Mouse (Mus musculus): ENCODE measurements around the gene Bcl11a.

Bcl11a gene

GRCm38 (mm10) chr11:24199560-24199959 lies 121.7 kb downstream of the Bcl11a start:
- in situ Hi-C loops (cut with MboI), result no loop called here

GRCm38 (mm10) chr11:24200310-24200709 lies 122.5 kb downstream of the Bcl11a start:
- in situ Hi-C loops (cut with MboI), result no loop called here

GRCm38 (mm10) chr11:24201223-24201622 lies 123.4 kb downstream of the Bcl11a start:
- in situ Hi-C loops (cut with MboI), result no loop called here

DNA sequence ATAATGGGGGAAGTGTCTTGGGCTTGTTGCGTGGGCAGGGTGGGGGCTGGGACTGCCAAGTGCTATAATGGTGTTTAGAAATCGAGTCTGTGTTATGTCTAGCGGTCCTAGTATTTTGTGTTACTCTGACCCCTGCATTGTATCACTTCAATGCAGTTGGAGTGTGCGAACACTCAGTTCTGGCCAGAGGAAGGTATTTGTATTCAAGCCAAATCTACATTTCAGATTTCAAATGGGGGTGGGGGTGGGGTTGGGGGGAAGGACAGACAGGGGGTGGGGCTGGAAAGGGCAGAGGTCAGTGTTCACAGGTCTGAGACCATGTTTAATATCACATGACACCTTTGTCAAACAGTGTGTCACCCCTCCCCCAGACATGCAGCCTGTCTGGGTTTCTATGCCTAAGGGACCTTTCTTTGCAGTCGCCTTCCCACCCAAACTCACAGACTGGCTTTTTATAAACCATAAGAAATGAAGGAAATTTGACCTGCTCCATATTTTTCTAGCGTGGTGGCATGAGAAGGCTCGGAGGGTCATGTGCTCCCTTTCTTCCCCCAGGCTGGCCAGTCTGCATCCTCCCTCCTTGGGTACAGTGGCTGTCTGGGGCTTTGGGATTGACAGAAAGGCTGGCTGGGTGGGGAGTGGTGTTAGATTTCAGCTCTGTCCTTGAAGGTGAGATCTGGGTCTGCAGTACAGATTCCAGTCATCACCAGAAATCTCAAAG lies 124.9 kb downstream of the Bcl11a start:
- in situ Hi-C loops (cut with MboI), result no loop called here

- in situ Hi-C loops (cut with MboI), result no loop called here
Measured at GRCm38 (mm10) chr11:24203489-24203888, 125.6 kb downstream of the Bcl11a start.

DNA sequence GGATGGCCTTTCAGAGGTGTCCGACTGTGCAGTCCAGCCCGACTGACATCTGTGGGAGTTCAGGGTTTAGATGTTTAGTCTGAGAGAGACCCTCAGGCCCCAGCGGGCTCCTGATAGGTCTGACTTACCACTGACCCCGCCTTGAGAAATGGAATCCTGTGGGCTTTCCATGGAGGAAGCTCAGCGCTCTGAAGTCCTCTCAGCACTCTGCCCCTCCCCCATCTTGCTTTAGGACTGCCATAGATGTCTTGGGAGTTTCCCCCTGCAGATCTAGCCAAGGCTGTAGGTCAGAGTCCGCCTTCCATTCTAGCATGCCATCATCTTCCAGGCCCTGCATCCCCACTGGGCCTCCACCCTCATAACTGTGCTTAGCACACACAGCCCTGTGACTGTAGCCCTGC lies 131.1 kb downstream of the Bcl11a start:
- in situ Hi-C loops (cut with MboI), result no loop called here

- in situ Hi-C loops (cut with MboI), result no loop called here
Measured at GRCm38 (mm10) chr11:24214509-24215134, 136.8 kb downstream of the Bcl11a start.

- in situ Hi-C loops (cut with MboI), result no loop called here
Measured at GRCm38 (mm10) chr11:24217741-24218333, 140.0 kb downstream of the Bcl11a start.

DNA sequence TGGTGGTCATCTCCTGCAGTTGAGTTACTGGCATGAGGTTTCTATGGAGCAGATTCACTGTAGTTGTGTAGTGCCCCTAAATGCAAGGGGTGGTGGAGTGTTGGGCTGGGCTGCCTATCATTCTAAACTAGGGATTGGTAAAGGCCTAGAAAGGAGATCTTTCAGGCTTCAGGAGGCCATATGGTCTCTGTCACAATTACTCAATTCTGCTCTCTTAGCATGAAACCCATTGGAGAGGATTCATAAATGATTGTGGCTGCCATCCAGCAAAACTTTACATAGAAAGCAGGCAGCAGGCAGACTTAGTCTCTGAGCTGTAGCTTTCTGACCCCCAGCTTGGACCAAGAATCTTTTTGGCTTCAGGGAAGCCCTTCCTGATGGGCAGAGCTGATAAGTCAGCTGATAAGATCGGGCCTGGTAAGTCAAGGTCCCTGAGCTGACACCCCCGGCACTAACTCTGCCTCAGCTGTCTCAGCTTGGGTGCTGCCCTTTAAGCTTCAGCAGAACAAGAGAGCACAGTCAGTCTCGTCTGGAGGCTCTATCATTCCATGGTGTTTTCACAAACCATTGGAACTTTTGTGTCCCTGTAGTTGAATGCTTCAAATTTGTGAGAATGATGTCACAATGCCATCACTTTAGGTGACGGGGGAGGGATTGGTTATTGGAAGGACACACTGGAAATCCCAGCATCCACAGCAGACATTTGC lies 143.9 kb downstream of the Bcl11a start:
- in situ Hi-C loops (cut with MboI), result no loop called here

Measured in mature B cell (primary cell).